Mouse (Mus musculus) megakaryocyte, embryonic 14.5 days (primary cell): ENCODE measurements around the gene Phf21b.

Source experiments
- FLI1 ChIP-seq: IDR thresholded peaks from 2 replicates; pipeline ENCODE4 v1.6.1; 2012; ENCODE audit warnings: low read length, inconsistent platforms, mixed read lengths
- GATA1 ChIP-seq: IDR thresholded peaks from 3 replicates; pipeline ENCODE4 v1.6.1; 2012; ENCODE audit warnings: mixed read lengths, low read length, inconsistent platforms, borderline replicate concordance

DNA sequence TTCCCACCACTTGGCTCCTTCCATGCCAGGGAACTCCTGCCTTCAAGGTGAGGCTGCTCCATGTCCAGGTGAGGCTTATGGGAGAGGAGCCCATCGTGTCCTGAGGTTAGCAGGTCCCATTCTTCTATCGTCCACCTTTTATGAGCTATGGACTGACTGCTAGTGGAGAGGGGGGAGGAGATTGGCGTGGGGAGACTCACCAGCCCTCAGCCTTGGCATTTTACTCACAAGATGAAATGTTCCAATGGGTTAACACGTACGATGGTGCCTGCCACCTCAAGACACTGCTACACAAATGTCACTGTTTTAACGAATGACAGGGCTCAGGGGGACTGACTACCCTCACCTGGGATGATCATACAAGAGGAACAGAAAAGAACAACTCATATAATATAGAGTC lies 18.0 kb downstream of the Phf21b start:
- TF ChIP-seq FLI1 (no peak), GATA1 (no peak)
